12 mouse cellular contexts compared by ENCODE assay signal in genomic region chr17:45630992-45631391, GRCm38 (mm10). TPM values are rescaled to one million over a fixed set of nuclear protein-coding genes. Genes with fewer than 3 reads are reported as not detected.
A peak's percentile ranks its signal among the peaks of the same experiment; 100 is the strongest.
DNase-seq lines count a peak whose midpoint lies in the region; ATAC-seq and TF ChIP-seq lines count a peak whose summit lies in the region.
"Had no signal": no experiment of that assay in that cellular context is flagged by ENCODE, and none has a peak within 500 bp of the region (broad histone marks: within the 10 kb centered on the region; RNA-seq: fewer than 3 reads in every experiment).

No protein-coding gene starts in this region.

- no peak overlapping the region for H3K9ac ChIP-seq in heart, embryonic 15.5 days
- H3K9ac ChIP-seq in heart, adult 2 months (ENCODE audit: low read depth, low read length), result no peak overlapping the region
- H3K9ac ChIP-seq in embryonic facial prominence, embryonic 12.5 days, result no peak overlapping the region
- no peak overlapping the region for H3K9ac ChIP-seq in hindbrain, embryonic 12.5 days
- no peak overlapping the region for H3K9ac ChIP-seq in midbrain, embryonic 14.5 days (replicated peaks; ENCODE audit: low read length)

- H3K27ac ChIP-seq in heart, embryonic 15.5 days, result no peak overlapping the region
- no peak overlapping the region for H3K27ac ChIP-seq in heart, adult 2 months
- H3K27ac ChIP-seq in embryonic facial prominence, embryonic 12.5 days, result no peak overlapping the region
- no peak overlapping the region for H3K27ac ChIP-seq in hindbrain, embryonic 12.5 days
- no peak overlapping the region for H3K27ac ChIP-seq in midbrain, embryonic 14.5 days (replicated peaks; ENCODE audit: low read depth, low read length)
- H3K27ac ChIP-seq: liver, embryonic 14.5 days had no signal

- 61% methylated on average over 3 of the region's 3 CpGs for WGBS in heart, embryonic 15.5 days
- 75% methylated on average over 3 of the region's 3 CpGs for WGBS in heart, adult 2 months
- WGBS in embryonic facial prominence, embryonic 12.5 days, result 51% methylated on average over 3 of the region's 3 CpGs
- 55% methylated on average over 3 of the region's 3 CpGs for WGBS in hindbrain, embryonic 12.5 days
- 60% methylated on average over 3 of the region's 3 CpGs for WGBS in midbrain, embryonic 14.5 days

- peaks cover 3% of the 10 kb centered on the region; the same call in 1 of the 2 replicates for H3K27me3 ChIP-seq in heart, embryonic 15.5 days
- no peaks in the 10 kb centered on the region for H3K27me3 ChIP-seq in heart, adult 2 months (ENCODE audit: control insufficient read depth, insufficient read depth, low read length)
- H3K27me3 ChIP-seq in embryonic facial prominence, embryonic 12.5 days, result no peaks in the 10 kb centered on the region; the same call in 1 of the 2 replicates
- H3K27me3 ChIP-seq in hindbrain, embryonic 12.5 days, result no peaks in the 10 kb centered on the region
- H3K27me3 ChIP-seq in midbrain, embryonic 14.5 days (ENCODE audit: control insufficient read depth, insufficient read depth, low read length), result no peaks in the 10 kb centered on the region

- no peak for ATAC-seq in heart, embryonic 15.5 days (replicated peaks; ENCODE audit: insufficient number of reproducible peaks, insufficient read depth, low FRiP score, low read depth)
- no peak for ATAC-seq in embryonic facial prominence, embryonic 12.5 days (ENCODE audit: insufficient number of reproducible peaks, insufficient read depth, low FRiP score, low TSS enrichment)
- no peak; the same call in 1 of the 2 replicates for ATAC-seq in hindbrain, embryonic 12.5 days (ENCODE audit: low FRiP score)
- ATAC-seq in midbrain, embryonic 14.5 days (ENCODE audit: low FRiP score, low TSS enrichment), result no peak
- no peak for ATAC-seq in monocyte, adult 5-6 weeks (replicated peaks; ENCODE audit: insufficient number of reproducible peaks, low FRiP score, low TSS enrichment, poor library complexity, severe bottlenecking)

- peaks cover 28% of the 10 kb centered on the region for H3K4me1 ChIP-seq in heart, embryonic 15.5 days (replicated peaks)
- peaks cover 9% of the 10 kb centered on the region for H3K4me1 ChIP-seq in heart, adult 2 months (ENCODE audit: control insufficient read depth, insufficient read depth, low read length)
- H3K4me1 ChIP-seq in embryonic facial prominence, embryonic 12.5 days, result peaks cover 9% of the 10 kb centered on the region; the same call in 1 of the 2 replicates
- peaks cover 13% of the 10 kb centered on the region for H3K4me1 ChIP-seq in hindbrain, embryonic 12.5 days
- H3K4me1 ChIP-seq in midbrain, embryonic 14.5 days (ENCODE audit: control insufficient read depth, insufficient read depth, low read length), result 0 out of 2 replicates have a peak, but pooled peaks cover 5% of the 10 kb centered on the region

- H3K36me3 ChIP-seq in heart, embryonic 15.5 days, result no peaks in the 10 kb centered on the region
- no peaks in the 10 kb centered on the region for H3K36me3 ChIP-seq in heart, adult 2 months (ENCODE audit: control insufficient read depth, insufficient read depth, low read length)
- H3K36me3 ChIP-seq in embryonic facial prominence, embryonic 12.5 days, result no peaks in the 10 kb centered on the region
- H3K36me3 ChIP-seq in hindbrain, embryonic 12.5 days, result no peaks in the 10 kb centered on the region
- H3K36me3 ChIP-seq in midbrain, embryonic 14.5 days (ENCODE audit: control insufficient read depth, insufficient read depth, low read length), result no peaks in the 10 kb centered on the region

- no peak for TF ChIP-seq POLR2A in heart, adult 2 months (IDR thresholded peaks at IDR 0.05; ENCODE audit: insufficient read depth, low read depth, low read length)

- intact Hi-C loops in heart, adult 2 months (cut with DNase I), result no loop called here

- TF ChIP-seq CTCF in heart, adult 2 months (IDR thresholded peaks at IDR 0.05), result no peak

- H3K79me2 ChIP-seq in heart, adult 2 months (replicated peaks; ENCODE audit: control insufficient read depth, insufficient read depth, low read length), result no peaks in the 10 kb centered on the region

- DNase-seq in heart, adult 2 months, result no peak
- DNase-seq in midbrain, embryonic 14.5 days, result no peak
- no peak for DNase-seq in thymus, postnatal 0 days (ENCODE audit: low spot score)
- no peak for DNase-seq in layer of hippocampus, adult 9-10 months (ENCODE audit: low spot score)

- 0 out of 2 replicates have a peak overlapping the region, but pooled peaks have one; percentile 85 for H3K4me2 ChIP-seq in heart, embryonic 15.5 days
- peak overlapping the region; percentile 78 for H3K4me2 ChIP-seq in embryonic facial prominence, embryonic 12.5 days (replicated peaks)
- H3K4me2 ChIP-seq in hindbrain, embryonic 12.5 days (replicated peaks), result peak overlapping the region; percentile 73; the same call in 1 of the 2 replicates
- peak overlapping the region; percentile 74 for H3K4me2 ChIP-seq in midbrain, embryonic 14.5 days (ENCODE audit: low read length)

- no peaks in the 10 kb centered on the region for H3K9me3 ChIP-seq in heart, embryonic 15.5 days (replicated peaks)
- no peaks in the 10 kb centered on the region for H3K9me3 ChIP-seq in embryonic facial prominence, embryonic 12.5 days
- no peaks in the 10 kb centered on the region for H3K9me3 ChIP-seq in hindbrain, embryonic 12.5 days (replicated peaks)
- H3K9me3 ChIP-seq in midbrain, embryonic 14.5 days (ENCODE audit: control insufficient read depth, low read length), result no peaks in the 10 kb centered on the region

- no peak overlapping the region for H3K4me3 ChIP-seq in heart, embryonic 15.5 days
- H3K4me3 ChIP-seq in heart, adult 2 months, result no peak overlapping the region
- H3K4me3 ChIP-seq in embryonic facial prominence, embryonic 12.5 days, result no peak overlapping the region
- peak overlapping the region; percentile 36 for H3K4me3 ChIP-seq in hindbrain, embryonic 12.5 days
- H3K4me3 ChIP-seq in midbrain, embryonic 14.5 days (replicated peaks; ENCODE audit: low read depth, low read length), result peak overlapping the region; percentile 46; the same call in 1 of the 2 replicates

- no peak for TF ChIP-seq EP300 in heart, adult 2 months (IDR thresholded peaks at IDR 0.05; ENCODE audit: insufficient read depth, low read depth, low read length)

RNA-seq across cellular contexts. Expression of gene Capn11, which starts 28.1 kb away (rescaled TPM):
- polyA plus RNA-seq in heart, embryonic 15.5 days (2015; fragmentation: Nextera tagmentation; extraction: Ambion mirVana), result 0.26 and 0.39 TPM in 2 replicates
- under 1 TPM in 1 of 2 experiments, not detected in 1; 0.59 TPM for total RNA-seq in heart, adult 2 months (2021)
- not detected in 2 replicates for polyA plus RNA-seq in heart, adult 2 months (2012; rRNA removed)
- polyA plus RNA-seq in embryonic facial prominence, embryonic 12.5 days (2016; fragmentation: Nextera tagmentation; extraction: Ambion mirVana), result 0.75 and 0.91 TPM in 2 replicates
- 1.4 and 2.4 TPM in 2 replicates for polyA plus RNA-seq in hindbrain, embryonic 12.5 days (2016; fragmentation: Nextera tagmentation; extraction: Ambion mirVana)
- polyA plus RNA-seq in midbrain, embryonic 14.5 days (2014; fragmentation: Nextera tagmentation; extraction: Ambion mirVana), result 0.08 and 2.4 TPM in 2 replicates
- 0.68 TPM in 1 of 3 replicates, not detected in the others for total RNA-seq in monocyte, adult 5-6 weeks (2017)
- polyA plus RNA-seq in thymus, postnatal 0 days (2015; fragmentation: Nextera tagmentation; extraction: Ambion mirVana), result 0.05 TPM in 1 of 2 replicates, not detected in the other
- total RNA-seq: heart, postnatal 36 days had no signal
- polyA plus RNA-seq: liver, embryonic 14.5 days had no signal

RNA-seq across cellular contexts. Expression of gene Mymx, which starts 29.1 kb away (rescaled TPM):
- polyA plus RNA-seq in heart, embryonic 15.5 days (2015; fragmentation: Nextera tagmentation; extraction: Ambion mirVana), result 0.16 and 0.24 TPM in 2 replicates
- total RNA-seq in heart, adult 2 months (2021), result not detected
- polyA plus RNA-seq in heart, adult 2 months (2012; rRNA removed), result not detected in 2 replicates
- 9.2 and 10.7 TPM in 2 replicates for polyA plus RNA-seq in embryonic facial prominence, embryonic 12.5 days (2016; fragmentation: Nextera tagmentation; extraction: Ambion mirVana)
- 1.6 and 5.0 TPM in 2 replicates for polyA plus RNA-seq in hindbrain, embryonic 12.5 days (2016; fragmentation: Nextera tagmentation; extraction: Ambion mirVana)
- polyA plus RNA-seq in midbrain, embryonic 14.5 days (2014; fragmentation: Nextera tagmentation; extraction: Ambion mirVana), result not detected in 2 replicates
- total RNA-seq in monocyte, adult 5-6 weeks (2017), result not detected in 3 replicates
- polyA plus RNA-seq in thymus, postnatal 0 days (2015; fragmentation: Nextera tagmentation; extraction: Ambion mirVana), result 1.5 and 1.7 TPM in 2 replicates
- total RNA-seq: heart, postnatal 36 days; layer of hippocampus, adult 18-20 months; megakaryocyte-erythroid progenitor cell, adult 5-6 weeks had no signal
- polyA plus RNA-seq: liver, embryonic 14.5 days had no signal

RNA-seq across cellular contexts. Expression of gene Slc29a1, which starts 31.6 kb away (rescaled TPM):
- polyA plus RNA-seq in heart, embryonic 15.5 days (2015; fragmentation: Nextera tagmentation; extraction: Ambion mirVana), result 90.9 and 120 TPM in 2 replicates
- total RNA-seq in heart, adult 2 months (2021), result 10 to 100 TPM; 80.3 to 84.6 TPM
- 160 and 184 TPM in 2 replicates for polyA plus RNA-seq in heart, adult 2 months (2012; rRNA removed)
- 59.1 and 60.5 TPM in 2 replicates for polyA plus RNA-seq in embryonic facial prominence, embryonic 12.5 days (2016; fragmentation: Nextera tagmentation; extraction: Ambion mirVana)
- polyA plus RNA-seq in hindbrain, embryonic 12.5 days (2016; fragmentation: Nextera tagmentation; extraction: Ambion mirVana), result 44.4 and 47.2 TPM in 2 replicates
- 21.2 and 33.2 TPM in 2 replicates for polyA plus RNA-seq in midbrain, embryonic 14.5 days (2014; fragmentation: Nextera tagmentation; extraction: Ambion mirVana)
- 34.4 to 64.6 TPM (median 37.8 TPM) in 3 replicates for total RNA-seq in monocyte, adult 5-6 weeks (2017)
- 243 and 252 TPM in 2 replicates for polyA plus RNA-seq in thymus, postnatal 0 days (2015; fragmentation: Nextera tagmentation; extraction: Ambion mirVana)

RNA-seq across cellular contexts. Expression of gene Mrpl14, which starts 55.1 kb away (rescaled TPM):
- polyA plus RNA-seq in heart, embryonic 15.5 days (2015; fragmentation: Nextera tagmentation; extraction: Ambion mirVana), result 124 and 133 TPM in 2 replicates
- 100 to 1,000 TPM; 149 to 161 TPM for total RNA-seq in heart, adult 2 months (2021)
- 133 and 170 TPM in 2 replicates for polyA plus RNA-seq in heart, adult 2 months (2012; rRNA removed)
- 137 and 153 TPM in 2 replicates for polyA plus RNA-seq in embryonic facial prominence, embryonic 12.5 days (2016; fragmentation: Nextera tagmentation; extraction: Ambion mirVana)
- polyA plus RNA-seq in hindbrain, embryonic 12.5 days (2016; fragmentation: Nextera tagmentation; extraction: Ambion mirVana), result 98.1 and 110 TPM in 2 replicates
- polyA plus RNA-seq in midbrain, embryonic 14.5 days (2014; fragmentation: Nextera tagmentation; extraction: Ambion mirVana), result 110 and 139 TPM in 2 replicates
- total RNA-seq in monocyte, adult 5-6 weeks (2017), result 7.8 to 26.8 TPM (median 18.1 TPM) in 3 replicates
- polyA plus RNA-seq in thymus, postnatal 0 days (2015; fragmentation: Nextera tagmentation; extraction: Ambion mirVana), result 174 and 197 TPM in 2 replicates

RNA-seq across cellular contexts. Expression of gene Tmem63b, which starts 55.7 kb away (rescaled TPM):
- 35.1 and 42.4 TPM in 2 replicates for polyA plus RNA-seq in heart, embryonic 15.5 days (2015; fragmentation: Nextera tagmentation; extraction: Ambion mirVana)
- 10 to 100 TPM; 81.8 to 90.1 TPM for total RNA-seq in heart, adult 2 months (2021)
- 122 and 154 TPM in 2 replicates for polyA plus RNA-seq in heart, adult 2 months (2012; rRNA removed)
- 43.1 and 45.4 TPM in 2 replicates for polyA plus RNA-seq in embryonic facial prominence, embryonic 12.5 days (2016; fragmentation: Nextera tagmentation; extraction: Ambion mirVana)
- polyA plus RNA-seq in hindbrain, embryonic 12.5 days (2016; fragmentation: Nextera tagmentation; extraction: Ambion mirVana), result 102 TPM in 2 replicates
- polyA plus RNA-seq in midbrain, embryonic 14.5 days (2014; fragmentation: Nextera tagmentation; extraction: Ambion mirVana), result 123 and 130 TPM in 2 replicates
- total RNA-seq in monocyte, adult 5-6 weeks (2017), result 17.1 to 29.0 TPM (median 19.7 TPM) in 3 replicates
- polyA plus RNA-seq in thymus, postnatal 0 days (2015; fragmentation: Nextera tagmentation; extraction: Ambion mirVana), result 16.6 and 18.6 TPM in 2 replicates

Comparison
In these comparisons a context has a peak if more than half of its experiments do, and no peak if none do; other contexts are left out.
1. H3K4me3 ChIP-seq: peak in hindbrain, embryonic 12.5 days (single experiment) and midbrain, embryonic 14.5 days (single experiment); none in heart, embryonic 15.5 days (single experiment), heart, adult 2 months (single experiment) and embryonic facial prominence, embryonic 12.5 days (single experiment).
2. Peak in every context shown above with its lines, with median percentiles within 50 percentile points of each other: H3K4me2 ChIP-seq.